Mouse (Mus musculus) ES-Bruce4 (cell line): ENCODE results near the gene Map3k20. TPM values are rescaled to one million over a fixed set of nuclear protein-coding genes. Genes with fewer than 3 reads are reported as not detected.

Experiments used
- H3K27ac ChIP-seq: 2 replicates; pipeline ENCODE4 v1.5.1; 2012; ENCODE audit warnings: low read length, inconsistent platforms; ENCODE audit not compliant: insufficient read depth
- H3K27me3 ChIP-seq: 2 replicates; pipeline ENCODE4 v1.6.1; 2012; ENCODE audit warnings: mild to moderate bottlenecking, low read length, inconsistent platforms; ENCODE audit not compliant: control insufficient read depth, poor library complexity, insufficient read depth, severe bottlenecking
- H3K36me3 ChIP-seq: 2 replicates; pipeline ENCODE4 v1.6.1; 2012; ENCODE audit warnings: inconsistent platforms, mild to moderate bottlenecking, low read length, moderate library complexity; ENCODE audit not compliant: control insufficient read depth, poor library complexity, insufficient read depth, severe bottlenecking
- H3K4me1 ChIP-seq: one replicate; pipeline ENCODE4 v1.8.1; 2011; ENCODE audit warnings: low read length; ENCODE audit not compliant: control insufficient read depth, insufficient read depth
- H3K4me3 ChIP-seq: 2 replicates; pipeline ENCODE4 v1.5.1; 2011; ENCODE audit warnings: low read depth, mild to moderate bottlenecking, low read length
- H3K9ac ChIP-seq: 2 replicates; pipeline ENCODE4 v1.6.1; 2012; ENCODE audit warnings: low read depth, mild to moderate bottlenecking, inconsistent platforms; ENCODE audit not compliant: poor library complexity, severe bottlenecking
- H3K9me3 ChIP-seq: replicated peaks from 2 replicates; pipeline ENCODE4 v1.6.1; 2012; ENCODE audit warnings: mild to moderate bottlenecking, low read length, inconsistent platforms; ENCODE audit not compliant: control insufficient read depth, poor library complexity, insufficient read depth, severe bottlenecking
- CTCF ChIP-seq: IDR thresholded peaks from one replicate; pipeline ENCODE4 v1.8.1; 2011; ENCODE audit warnings: low read depth, low read length
- EP300 ChIP-seq: IDR thresholded peaks from 2 replicates; pipeline ENCODE4 v1.6.1; 2011; ENCODE audit warnings: low read depth, low read length; ENCODE audit not compliant: insufficient read depth
- POLR2A ChIP-seq: IDR thresholded peaks from one replicate; pipeline ENCODE4 v1.8.1; 2011; ENCODE audit warnings: low read length; ENCODE audit not compliant: insufficient read depth
- polyA plus RNA-seq: library from polyadenylated mRNA; stranded (reverse); fragments of >200 nt; gene quantifications from 2 replicates; pipeline ENCODE4 v1.2.4, GENCODE M21; 2011; ENCODE audit warnings: low read depth; ENCODE audit not compliant: missing spikeins, insufficient read depth, insufficient read length

Gene Map3k20
- polyA plus RNA-seq, 1 experiment, result 39.0 TPM

- no peaks in the 10 kb centered on the region for H3K4me1 ChIP-seq
- TF ChIP-seq POLR2A (no peak), CTCF (no peak)
- no peaks in the 10 kb centered on the region for H3K36me3 ChIP-seq
- no peaks in the 10 kb centered on the region for H3K9me3 ChIP-seq
- no peak overlapping the region for H3K4me3 ChIP-seq
- no peak overlapping the region for H3K27ac ChIP-seq
- H3K9ac ChIP-seq, result no peak overlapping the region
- no peaks in the 10 kb centered on the region for H3K27me3 ChIP-seq
Observed at GRCm38 (mm10) chr2:72416095-72417080, 131.0 kb downstream of the Map3k20 start.

GRCm38 (mm10) chr2:72420561-72420960 lies 135.1 kb downstream of the Map3k20 start:
- Histone ChIP-seq H3K4me1 (no peaks in the 10 kb centered on the region), H3K27ac (no peak overlapping the region), H3K4me3 (no peak overlapping the region), H3K36me3 (no peaks in the 10 kb centered on the region), H3K9me3 (no peaks in the 10 kb centered on the region), H3K9ac (no peak overlapping the region), H3K27me3 (no peaks in the 10 kb centered on the region)
- TF ChIP-seq EP300 (no peak), POLR2A (no peak), CTCF (no peak)

DNA sequence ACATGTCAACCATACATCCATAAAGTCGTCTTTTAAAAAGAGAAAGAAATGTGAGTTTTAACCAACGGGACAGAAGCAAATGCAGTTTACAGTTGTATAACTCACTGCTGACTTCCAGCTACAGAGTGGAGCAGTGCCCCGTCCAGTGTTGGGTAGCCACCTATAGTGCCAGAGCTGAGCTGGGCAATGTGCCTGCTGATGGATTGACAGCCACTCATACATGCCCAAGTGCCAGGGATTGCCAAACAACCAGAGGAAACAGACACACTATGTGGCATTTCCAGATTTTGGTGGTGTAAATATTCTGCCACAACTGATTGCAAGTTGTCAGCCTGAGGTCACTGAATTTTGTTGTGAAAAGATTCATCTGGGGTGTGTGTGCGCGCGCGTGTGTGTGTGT lies 139.2 kb downstream of the Map3k20 start:
- H3K9ac ChIP-seq, result no peak overlapping the region
- no peaks in the 10 kb centered on the region for H3K27me3 ChIP-seq
- no peak overlapping the region for H3K4me3 ChIP-seq
- H3K4me1 ChIP-seq, result no peaks in the 10 kb centered on the region
- no peak overlapping the region for H3K27ac ChIP-seq
- H3K9me3 ChIP-seq, result no peaks in the 10 kb centered on the region
- TF ChIP-seq CTCF (no peak), POLR2A (no peak), EP300 (no peak)
- H3K36me3 ChIP-seq, result no peaks in the 10 kb centered on the region

DNA sequence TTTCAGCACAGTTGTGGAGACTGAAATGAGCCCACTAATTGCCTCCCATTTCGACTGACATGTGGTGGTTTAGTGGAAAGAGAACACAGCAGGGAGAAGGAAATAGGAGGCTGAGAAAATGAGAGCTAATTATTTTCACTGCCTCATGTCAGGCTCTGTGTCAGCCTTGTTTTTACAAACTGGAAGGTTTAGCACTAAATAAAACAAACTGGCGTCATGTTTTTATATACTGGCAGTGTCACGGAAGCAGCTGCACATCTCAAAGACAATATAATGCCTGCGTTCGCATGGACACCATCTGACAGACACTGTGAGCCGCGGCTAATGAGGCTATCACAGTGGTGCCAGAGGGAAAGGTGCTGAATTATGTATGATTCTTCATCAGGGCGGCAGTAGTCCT lies 141.3 kb downstream of the Map3k20 start:
- Histone ChIP-seq H3K4me3 (no peak overlapping the region), H3K27ac (no peak overlapping the region), H3K4me1 (no peaks in the 10 kb centered on the region), H3K27me3 (no peaks in the 10 kb centered on the region), H3K36me3 (no peaks in the 10 kb centered on the region), H3K9me3 (no peaks in the 10 kb centered on the region), H3K9ac (no peak overlapping the region)
- TF ChIP-seq POLR2A, result no peak
- TF ChIP-seq CTCF, result no peak
- no peak for TF ChIP-seq EP300

- Histone ChIP-seq H3K27me3 (no peaks in the 10 kb centered on the region), H3K36me3 (no peaks in the 10 kb centered on the region), H3K4me3 (no peak overlapping the region), H3K27ac (no peak overlapping the region), H3K4me1 (no peaks in the 10 kb centered on the region), H3K9me3 (no peaks in the 10 kb centered on the region), H3K9ac (no peak overlapping the region)
- no peak for TF ChIP-seq EP300
- TF ChIP-seq CTCF, result no peak
- no peak for TF ChIP-seq POLR2A
Observed at GRCm38 (mm10) chr2:72427288-72427687, 141.9 kb downstream of the Map3k20 start.

GRCm38 (mm10) chr2:72438941-72439533 lies 153.6 kb downstream of the Map3k20 start:
- no peaks in the 10 kb centered on the region for H3K9me3 ChIP-seq
- H3K4me3 ChIP-seq, result no peak overlapping the region
- H3K4me1 ChIP-seq, result no peaks in the 10 kb centered on the region
- H3K27ac ChIP-seq, result no peak overlapping the region
- no peaks in the 10 kb centered on the region; the same call in 1 of the 2 replicates for H3K27me3 ChIP-seq
- H3K9ac ChIP-seq, result no peak overlapping the region
- TF ChIP-seq EP300, result no peak
- TF ChIP-seq POLR2A, result no peak
- TF ChIP-seq CTCF, result no peak
- H3K36me3 ChIP-seq, result no peaks in the 10 kb centered on the region
